Mouse (Mus musculus) ovary, postnatal 36 days (tissue): ENCODE results near the gene Ranbp6.

ENCODE experiments used
- DNase-seq: peaks from one replicate; pipeline ENCODE4 v3.0.0; 2022; ENCODE audit warnings: low spot score, mixed read lengths

Ranbp6 gene

DNA sequence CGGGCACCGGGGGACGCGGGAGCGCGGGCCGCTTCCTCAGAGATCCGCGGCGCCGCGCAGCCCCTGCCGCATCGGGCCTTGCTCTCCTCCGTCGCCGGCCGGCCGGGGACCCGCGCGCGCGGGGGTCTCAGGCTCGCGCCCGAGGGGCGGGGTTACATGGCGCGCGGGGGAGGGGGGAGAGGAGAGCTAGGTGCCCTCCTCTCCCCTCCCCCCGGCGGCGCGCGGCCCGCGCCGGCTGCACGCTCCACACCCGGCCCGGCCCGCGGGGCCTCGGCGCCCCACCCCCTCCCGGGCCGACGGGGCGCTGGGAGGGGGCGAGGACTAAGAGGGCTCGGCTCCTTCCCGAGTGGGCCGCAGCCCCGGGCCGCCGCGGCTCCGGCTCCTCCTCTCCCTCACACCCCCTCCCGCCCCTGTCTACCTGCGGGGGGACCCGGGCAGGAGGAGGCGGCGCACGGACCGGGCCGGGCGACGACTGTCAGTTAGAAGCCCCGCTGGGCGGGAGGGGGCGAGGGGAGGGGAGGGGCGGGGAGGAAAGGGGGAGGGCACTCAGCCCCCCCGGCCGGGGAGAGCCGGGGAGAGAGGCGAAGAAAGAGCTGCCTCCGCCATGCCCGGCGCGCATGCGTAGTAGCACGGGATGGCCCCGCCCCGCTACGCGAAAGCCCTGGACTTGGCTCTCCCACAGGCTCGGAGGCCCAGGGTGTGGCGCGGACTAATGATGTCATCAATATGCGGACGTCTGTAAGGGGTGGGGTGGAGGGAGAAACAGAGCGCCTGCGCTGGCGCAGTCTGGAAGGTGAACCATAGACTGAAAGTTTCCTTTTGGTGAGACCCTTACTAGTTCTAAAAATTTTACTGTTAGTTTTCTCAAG lies 6.6 kb downstream of the Ranbp6 start, which contains the start of gene 9930021J03Rik:
9930021J03Rik (minus strand) TSS at position 73 of the 869 bp plus-strand sequence.
- peak; percentile 98 for DNase-seq

DNA sequence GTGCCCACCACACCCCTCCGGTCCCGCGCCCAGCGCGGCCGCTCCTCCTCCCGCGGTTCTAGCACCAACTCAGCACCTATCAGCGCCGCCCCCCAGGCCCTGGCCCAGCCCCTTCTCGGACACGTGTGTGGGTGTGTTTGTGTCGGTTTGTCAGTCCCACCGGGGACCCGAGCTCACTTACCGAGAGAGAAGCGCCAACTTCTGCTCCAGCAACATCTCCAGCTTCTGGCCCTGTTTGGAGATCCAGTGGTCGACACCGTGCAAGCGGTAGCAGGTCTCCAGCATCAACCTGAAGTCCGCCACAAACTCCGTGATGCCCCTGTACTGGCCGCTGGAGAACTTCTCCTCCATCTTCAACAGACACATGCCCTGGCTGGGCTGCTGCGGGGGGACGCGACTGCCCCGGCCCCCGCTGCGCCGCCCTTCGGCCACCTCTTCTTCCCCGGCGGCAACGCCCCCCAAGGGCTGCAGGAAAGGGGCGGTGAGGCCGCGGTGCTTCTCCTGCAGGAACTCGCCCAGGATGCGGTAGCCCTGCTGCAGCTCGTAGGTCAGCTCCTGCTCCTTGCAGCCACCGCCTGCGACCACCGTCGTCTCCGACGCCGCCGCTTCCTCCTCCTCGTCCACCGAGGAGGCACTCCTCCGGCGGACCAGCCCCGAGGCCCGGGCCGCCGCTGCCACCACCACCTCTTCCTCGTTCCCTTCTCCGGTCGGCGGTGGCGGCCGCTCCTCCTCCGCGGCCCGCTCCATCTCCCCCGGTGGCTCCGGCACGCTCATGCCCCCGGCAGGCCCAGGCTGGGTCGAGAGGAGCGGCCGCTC lies 7.5 kb downstream of the Ranbp6 start:
- DNase-seq, result peak; percentile 75

DNA sequence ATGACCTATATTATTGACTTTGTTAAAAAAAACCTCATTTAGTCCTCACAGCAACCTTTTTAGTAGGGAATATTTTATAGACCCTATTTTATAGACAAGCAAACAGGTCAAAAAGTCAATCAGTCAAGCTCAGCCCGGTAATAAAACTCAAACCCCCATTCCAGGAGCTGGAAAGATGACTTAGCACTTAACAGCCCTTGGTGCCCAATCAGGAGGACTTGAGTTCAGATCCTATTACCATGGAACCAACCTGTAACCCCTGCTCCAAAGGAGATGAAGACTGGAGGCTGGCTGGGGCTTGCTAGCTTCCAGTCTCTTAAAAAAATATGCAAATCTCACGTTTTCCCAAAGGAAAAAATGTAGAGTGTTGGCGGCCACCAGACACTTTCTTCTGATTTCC lies 8.8 kb downstream of the Ranbp6 start:
- DNase-seq, result no peak

DNA sequence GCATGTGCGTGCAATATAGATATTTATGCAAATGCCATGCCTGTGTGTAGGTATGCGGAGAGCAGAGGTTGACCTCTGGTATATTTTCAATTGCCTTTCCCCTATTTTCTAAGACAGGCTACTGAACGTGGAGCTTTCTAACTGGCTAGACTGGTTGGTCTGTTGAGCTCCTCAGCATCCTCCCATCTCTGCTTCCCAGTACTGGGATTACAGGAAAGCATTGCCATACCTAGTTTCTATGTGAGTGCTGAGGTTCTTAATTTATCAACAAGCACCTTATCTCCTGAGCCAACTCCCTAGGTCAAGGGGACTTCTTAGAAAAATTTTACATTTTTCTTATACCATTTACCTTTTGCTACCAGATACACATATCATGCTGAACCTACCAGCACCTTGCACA lies 15.4 kb downstream of the Ranbp6 start:
- no peak for DNase-seq

- DNase-seq, result no peak
Observed at GRCm38 (mm10) chr19:29787997-29788396, 24.8 kb downstream of the Ranbp6 start.

DNA sequence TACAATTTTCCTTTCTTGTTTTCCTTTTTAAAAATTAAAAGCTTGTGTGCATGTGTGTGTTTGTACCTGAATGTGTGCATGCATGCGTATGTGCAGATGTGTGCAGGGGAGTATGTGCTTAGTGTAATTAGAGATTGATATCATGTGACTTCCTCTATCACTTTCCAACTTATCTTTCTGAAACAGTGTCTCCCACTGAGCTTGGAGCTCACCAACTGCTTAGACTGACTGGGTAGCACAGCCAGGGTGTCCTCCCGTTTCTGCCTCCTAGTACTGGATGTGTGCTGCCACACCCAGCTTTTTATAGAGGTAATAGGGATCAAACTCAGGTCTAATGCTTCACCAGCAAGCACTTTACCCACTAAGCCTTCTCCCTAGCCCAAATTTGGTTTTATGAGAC lies 29.9 kb downstream of the Ranbp6 start:
- DNase-seq, result no peak
